Mouse (Mus musculus) heart, postnatal 0 days (tissue): Measurements from ENCODE around the gene Fndc5. TPM values are rescaled to one million over a fixed set of nuclear protein-coding genes. Genes with fewer than 3 reads are reported as not detected.

Source experiments
- ATAC-seq: fragments of 200-750 bp; cut with Nextera tagmentation; 2 replicates; pipeline ENCODE4 v1.8.0; 2017; ENCODE audit warnings: low read depth, moderate number of reproducible peaks, moderate library complexity; ENCODE audit not compliant: insufficient read depth
- DNase-seq: peaks from one replicate; pipeline ENCODE4 v3.0.0-alpha.2; 2016; ENCODE audit warnings: low spot score
- H3K27ac ChIP-seq: fragments of 300-500 bp; sonication (generic); 2 replicates; pipeline ENCODE4 v1.5.1; 2014; ENCODE audit warnings: low read depth, mild to moderate bottlenecking
- H3K27me3 ChIP-seq: fragments of 300-500 bp; sonication (generic); 2 replicates; pipeline ENCODE4 v1.6.1; 2014; ENCODE audit warnings: low read length, mixed read lengths; ENCODE audit not compliant: control insufficient read depth, insufficient read depth
- H3K36me3 ChIP-seq: fragments of 300-500 bp; sonication (generic); replicated peaks from 2 replicates; pipeline ENCODE4 v1.6.1; 2014; ENCODE audit warnings: low read length, mixed read lengths; ENCODE audit not compliant: control insufficient read depth, insufficient read depth
- H3K4me1 ChIP-seq: fragments of 300-500 bp; sonication (generic); 2 replicates; pipeline ENCODE4 v1.6.1; 2014; ENCODE audit warnings: antibody characterized with exemption; ENCODE audit not compliant: control insufficient read depth, insufficient read depth
- H3K4me2 ChIP-seq: fragments of 300-500 bp; sonication (generic); 2 replicates; pipeline ENCODE4 v1.6.1; 2014; ENCODE audit warnings: low read depth, mild to moderate bottlenecking, low read length, moderate library complexity
- H3K4me3 ChIP-seq: fragments of 300-500 bp; sonication (generic); 2 replicates; pipeline ENCODE4 v1.5.1; 2014; ENCODE audit warnings: low read depth, low read length
- H3K9ac ChIP-seq: fragments of 300-500 bp; sonication (generic); replicated peaks from 2 replicates; pipeline ENCODE4 v1.6.1; 2014; ENCODE audit warnings: low read depth, low read length, mixed read lengths
- H3K9me3 ChIP-seq: fragments of 300-500 bp; sonication (generic); replicated peaks from 2 replicates; pipeline ENCODE4 v1.6.1; 2016; ENCODE audit warnings: low read length; ENCODE audit not compliant: control insufficient read depth
- CTCF ChIP-seq: IDR thresholded peaks from 2 replicates; pipeline ENCODE4 v1.5.1; 2016; ENCODE audit warnings: antibody characterized with exemption, control low read depth, low read depth
- EP300 ChIP-seq: IDR thresholded peaks from 2 replicates; pipeline ENCODE4 v1.6.1; 2016; ENCODE audit warnings: antibody characterized with exemption, low read depth
- WGBS: fragments of 180-500 bp; shearing (Covaris S2); extraction: QIAGEN DNeasy Blood & Tissue Kit; methylation state at CpG from one replicate; pipeline ENCODE4 v1.1.7; 2014; 5-methylcytosine and 5-hydroxymethylcytosine counted together
- polyA plus RNA-seq: library from polyadenylated mRNA; unstranded; fragments of >200 nt; fragmentation: Nextera tagmentation; extraction: Ambion mirVana; gene quantifications from 2 replicates; pipeline ENCODE4 v1.2.1, GENCODE M21; 2015
- total RNA-seq: library from RNA; depleted of rRNA; stranded (reverse); fragments of >200 nt; gene quantifications from 2 replicates; pipeline ENCODE4 v1.2.3, GENCODE M21; 2014; ENCODE audit warnings: low replicate concordance

Fndc5 gene
- total and polyA plus RNA-seq, 2 experiments from 2014 or later, result 50.7 to 71.1 TPM

DNA sequence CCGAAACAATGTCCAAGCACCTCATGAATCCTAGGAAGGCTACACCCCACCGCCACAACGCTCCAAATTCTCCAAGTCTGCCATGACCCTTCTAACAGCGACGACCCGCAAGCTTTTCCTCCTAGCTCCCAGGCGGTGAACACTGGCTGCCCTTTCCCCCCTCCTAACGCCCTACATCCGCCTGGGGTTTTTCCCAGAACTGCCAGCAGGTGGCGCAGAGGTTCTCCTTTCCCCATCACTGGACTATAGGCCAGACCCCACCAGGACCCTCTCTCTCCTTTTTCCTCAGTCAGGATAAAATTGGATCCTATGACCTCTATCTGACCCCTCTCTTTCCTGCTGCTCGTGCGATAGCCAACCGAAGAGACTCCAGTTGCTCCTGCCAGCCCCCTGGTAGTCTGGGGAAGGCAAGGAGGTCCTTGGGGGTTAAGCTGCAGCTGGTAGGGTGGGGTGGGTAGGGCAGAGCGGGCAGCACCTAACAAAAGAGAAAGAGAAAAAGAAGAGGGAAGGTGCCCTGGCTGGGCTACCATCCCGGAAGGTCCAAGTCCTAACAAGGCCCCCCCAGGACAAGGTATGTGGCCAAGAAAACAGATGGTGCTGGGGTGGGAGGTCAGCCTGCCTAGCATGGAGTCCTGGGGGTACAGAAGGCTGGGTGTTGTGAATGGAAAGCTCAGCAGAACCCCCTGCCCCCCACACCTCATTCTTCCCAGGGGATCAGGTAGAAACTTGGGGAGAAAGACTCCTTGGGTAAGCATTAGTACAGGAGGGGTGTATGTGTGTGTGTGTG lies 1.8 kb upstream of the Fndc5 start:
- peak overlapping the region; percentile 49 for H3K4me2 ChIP-seq
- peak; percentile 65 for DNase-seq
- H3K36me3 ChIP-seq, result no peaks in the 10 kb centered on the region; the same call in 1 of the 2 replicates
- no peak overlapping the region for H3K27ac ChIP-seq
- H3K4me1 ChIP-seq, result peaks cover 10% of the 10 kb centered on the region; the same call in 1 of the 2 replicates
- H3K9ac ChIP-seq, result no peak overlapping the region
- H3K4me3 ChIP-seq, result 0 out of 2 replicates have a peak overlapping the region, but pooled peaks have one; percentile 11
- H3K27me3 ChIP-seq, result peaks cover 16% of the 10 kb centered on the region
- peak; percentile 84 for TF ChIP-seq CTCF
- TF ChIP-seq EP300, result no peak
- 11% methylated on average over 15 of the region's 15 CpGs for WGBS
- no peaks in the 10 kb centered on the region for H3K9me3 ChIP-seq
- 0 out of 2 replicates have a peak, but pooled peaks have one; percentile 34 for ATAC-seq

DNA sequence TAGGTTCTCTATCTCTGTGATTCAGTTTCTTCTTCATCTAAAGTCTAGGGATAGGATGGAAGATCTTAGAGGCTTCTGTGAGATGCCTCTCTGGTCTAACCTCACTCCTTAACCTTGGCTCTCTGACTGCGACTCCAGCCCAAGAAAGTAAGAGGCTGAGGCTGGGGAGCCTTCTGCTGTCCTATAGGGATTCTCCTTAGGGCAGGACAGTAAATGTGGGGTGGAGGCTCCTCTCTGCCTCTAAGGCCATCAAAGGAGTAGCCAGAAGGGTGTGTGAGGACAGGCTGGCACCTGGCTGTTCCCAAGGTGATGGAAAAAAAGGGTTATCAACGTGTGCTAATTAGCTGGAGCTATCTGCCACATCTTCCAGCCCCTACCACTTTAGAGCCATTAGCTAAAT lies 1.2 kb upstream of the Fndc5 start:
- 61% methylated on average over 2 of the region's 2 CpGs for WGBS
- H3K27me3 ChIP-seq, result peaks cover 12% of the 10 kb centered on the region
- peaks cover 9% of the 10 kb centered on the region; the same call in 1 of the 2 replicates for H3K4me1 ChIP-seq
- DNase-seq (no peak), ATAC-seq (no peak)
- no peak overlapping the region for H3K9ac ChIP-seq
- H3K27ac ChIP-seq, result no peak overlapping the region
- H3K4me2 ChIP-seq, result no peak overlapping the region
- no peaks in the 10 kb centered on the region; the same call in 1 of the 2 replicates for H3K36me3 ChIP-seq
- no peaks in the 10 kb centered on the region for H3K9me3 ChIP-seq
- TF ChIP-seq EP300 (no peak), CTCF (no peak)
- H3K4me3 ChIP-seq, result no peak overlapping the region

DNA sequence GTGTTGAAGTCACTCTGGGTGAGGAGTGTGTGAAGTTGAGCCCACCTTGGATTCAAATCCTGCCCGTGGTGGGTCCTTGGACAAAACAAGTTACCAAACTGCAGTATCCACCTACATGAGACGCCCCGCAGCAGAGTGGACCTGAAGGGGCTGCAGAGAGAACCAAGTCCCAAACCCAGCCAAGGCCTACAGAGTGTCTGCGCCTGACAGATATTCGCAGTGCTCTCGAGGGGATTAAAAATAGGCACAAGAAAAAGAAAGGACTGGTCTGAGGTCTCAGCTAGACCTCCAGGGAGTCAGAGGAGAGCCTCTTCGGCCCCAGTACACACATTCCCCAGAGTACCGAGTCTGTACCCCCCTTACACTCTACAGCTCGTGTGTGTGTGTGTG lies 615 bp upstream of the Fndc5 start:
- Histone ChIP-seq H3K27ac (no peak overlapping the region), H3K4me3 (peak overlapping the region; percentile 63), H3K4me2 (peak overlapping the region; percentile 92), H3K27me3 (peaks cover 8% of the 10 kb centered on the region), H3K9me3 (no peaks in the 10 kb centered on the region), H3K9ac (peak overlapping the region; percentile 88), H3K4me1 (peaks cover 12% of the 10 kb centered on the region), H3K36me3 (no peaks in the 10 kb centered on the region; the same call in 1 of the 2 replicates)
- TF ChIP-seq EP300 (no peak), CTCF (no peak)
- DNase-seq, result no peak
- WGBS, result 31% methylated on average over 9 of the region's 9 CpGs
- no peak for ATAC-seq

DNA sequence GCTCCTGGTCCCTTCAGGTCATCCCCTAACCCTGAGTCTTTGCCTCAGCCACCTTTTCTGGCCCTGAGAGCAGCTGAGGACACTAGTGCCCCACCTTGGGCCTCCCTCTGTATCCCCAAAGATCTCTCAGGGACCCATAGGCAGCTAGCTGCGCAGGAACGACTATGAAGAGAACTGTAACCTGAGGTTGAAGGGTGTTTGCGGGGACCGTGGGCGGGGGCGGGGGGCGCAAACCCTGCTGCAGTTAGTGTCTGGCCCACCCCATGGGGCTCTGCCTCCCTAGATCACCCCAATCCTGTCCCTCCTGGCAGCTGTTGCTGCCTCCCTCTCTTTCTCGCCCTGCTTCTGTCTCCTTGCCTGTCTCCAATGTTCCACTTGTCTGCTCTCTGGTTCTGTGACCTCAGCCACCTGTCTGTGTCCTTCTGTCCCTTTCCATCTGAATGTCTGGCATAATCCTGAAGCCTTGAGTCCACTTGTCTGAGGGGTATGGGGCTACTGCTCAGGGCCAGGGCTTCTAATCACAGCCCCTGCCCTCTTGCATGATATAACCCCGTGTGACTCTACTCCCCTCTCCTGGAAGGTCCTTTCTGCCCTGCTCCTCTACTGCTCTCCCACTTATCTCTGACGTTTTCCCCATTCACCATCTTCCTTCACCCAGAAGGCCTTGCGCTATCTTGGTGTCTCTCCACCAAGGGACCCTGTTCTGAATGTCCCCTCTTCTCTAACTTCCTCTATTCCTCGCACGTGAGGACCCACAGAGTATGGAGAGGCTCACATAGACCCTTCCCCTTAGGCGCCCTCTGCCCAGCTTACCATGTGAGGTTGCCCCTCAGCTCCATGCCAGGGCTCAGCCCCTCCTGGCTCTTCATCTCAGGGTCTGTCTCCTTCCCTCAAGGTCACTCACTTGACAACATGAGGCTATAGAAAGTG lies 858 bp downstream of the Fndc5 start:
- peak overlapping the region; percentile 88 for H3K9ac ChIP-seq
- no peak for DNase-seq
- H3K27me3 ChIP-seq, result peaks cover 8% of the 10 kb centered on the region
- no peak for ATAC-seq
- 57% methylated on average over 14 of the region's 14 CpGs for WGBS
- no peaks in the 10 kb centered on the region for H3K9me3 ChIP-seq
- peak overlapping the region; percentile 92 for H3K4me2 ChIP-seq
- H3K4me1 ChIP-seq, result peaks cover 23% of the 10 kb centered on the region
- no peak for TF ChIP-seq EP300
- peak overlapping the region; percentile 72 for H3K27ac ChIP-seq
- no peaks in the 10 kb centered on the region; the same call in 1 of the 2 replicates for H3K36me3 ChIP-seq
- peak overlapping the region; percentile 63 for H3K4me3 ChIP-seq

DNA sequence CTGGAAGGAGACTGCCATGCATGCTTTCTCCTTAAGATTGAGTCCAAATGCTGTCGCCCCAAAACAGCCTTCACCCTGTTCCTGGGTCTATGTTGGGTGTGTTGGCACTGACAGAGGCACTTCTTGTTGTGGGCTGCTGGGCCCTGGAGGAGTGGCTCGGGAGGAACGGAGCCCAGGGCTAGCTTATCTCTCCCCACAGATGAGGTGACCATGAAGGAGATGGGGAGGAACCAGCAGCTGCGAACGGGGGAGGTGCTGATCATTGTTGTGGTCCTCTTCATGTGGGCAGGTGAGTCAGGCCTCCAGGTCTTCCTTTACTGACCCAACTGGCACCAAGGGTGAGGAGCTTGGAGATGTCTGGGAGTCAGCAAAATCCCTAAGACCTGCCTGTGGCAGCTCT lies 2.8 kb downstream of the Fndc5 start:
- no peaks in the 10 kb centered on the region; the same call in none of the 2 replicates for H3K36me3 ChIP-seq
- TF ChIP-seq EP300, result no peak
- no peak for TF ChIP-seq CTCF
- peaks cover 31% of the 10 kb centered on the region for H3K4me1 ChIP-seq
- ATAC-seq (no peak), DNase-seq (no peak)
- H3K4me2 ChIP-seq, result no peak overlapping the region
- 65% methylated on average over 5 of the region's 5 CpGs for WGBS
- H3K27ac ChIP-seq, result no peak overlapping the region
- H3K27me3 ChIP-seq, result peaks cover 8% of the 10 kb centered on the region
- H3K9me3 ChIP-seq, result no peaks in the 10 kb centered on the region
- no peak overlapping the region for H3K9ac ChIP-seq
- no peak overlapping the region for H3K4me3 ChIP-seq
